9 mouse cellular contexts compared by ENCODE assay signal in genomic region chr6:81660478-81661395, GRCm38 (mm10).
A peak's percentile ranks its signal among the peaks of the same experiment; 100 is the strongest.
DNase-seq lines count a peak whose midpoint lies in the region; ATAC-seq and TF ChIP-seq lines count a peak whose summit lies in the region.
"Had no signal": no experiment of that assay in that cellular context is flagged by ENCODE, and none has a peak within 500 bp of the region (broad histone marks: within the 10 kb centered on the region; RNA-seq: fewer than 3 reads in every experiment).

No protein-coding gene starts in this region.

- ATAC-seq in forebrain, embryonic 14.5 days = peak; percentile 81
- peak; percentile 89 for ATAC-seq in neural tube, embryonic 14.5 days (ENCODE audit: low read depth)

- no peak overlapping the region for H3K9ac ChIP-seq in forebrain, embryonic 14.5 days (ENCODE audit: low read length)
- H3K9ac ChIP-seq in neural tube, embryonic 14.5 days (replicated peaks; ENCODE audit: low read depth, low read length) = 0 out of 2 replicates have a peak overlapping the region, but pooled peaks have one; percentile 1
- H3K9ac ChIP-seq: lung, embryonic 15.5 days had no signal

- peak overlapping the region; percentile 65 for H3K27ac ChIP-seq in forebrain, embryonic 14.5 days (ENCODE audit: low read depth, low read length)
- peak overlapping the region; percentile 88 for H3K27ac ChIP-seq in layer of hippocampus, adult 2 months
- H3K27ac ChIP-seq in neural tube, embryonic 14.5 days (ENCODE audit: low read depth, low read length) = peak overlapping the region; percentile 34; the same call in 1 of the 2 replicates
- H3K27ac ChIP-seq: lung, embryonic 15.5 days had no signal

- no peaks in the 10 kb centered on the region for H3K27me3 ChIP-seq in forebrain, embryonic 14.5 days (replicated peaks; ENCODE audit: control insufficient read depth, insufficient read depth, low read length)
- no peaks in the 10 kb centered on the region for H3K27me3 ChIP-seq in neural tube, embryonic 14.5 days (ENCODE audit: control insufficient read depth, insufficient read depth, low read length)
- H3K27me3 ChIP-seq: lung, embryonic 15.5 days had no signal

- peak overlapping the region; percentile 8; the same call in 1 of the 2 replicates for H3K4me3 ChIP-seq in forebrain, embryonic 14.5 days (ENCODE audit: low read depth, low read length)
- H3K4me3 ChIP-seq in layer of hippocampus, adult 2 months = peak overlapping the region; percentile 26; the same call in 1 of the 2 replicates
- no peak overlapping the region for H3K4me3 ChIP-seq in neural tube, embryonic 14.5 days (ENCODE audit: low read depth, low read length)
- H3K4me3 ChIP-seq: lung, embryonic 15.5 days had no signal

- no peak for TF ChIP-seq CTCF in layer of hippocampus, adult 2 months (conservative IDR thresholded peaks at IDR 0.05)

- H3K4me1 ChIP-seq in forebrain, embryonic 14.5 days (ENCODE audit: control insufficient read depth, insufficient read depth, low read length) = peaks cover 3% of the 10 kb centered on the region; the same call in 1 of the 2 replicates
- no peaks in the 10 kb centered on the region for H3K4me1 ChIP-seq in neural tube, embryonic 14.5 days (ENCODE audit: control insufficient read depth, insufficient read depth, low read length)
- H3K4me1 ChIP-seq: lung, embryonic 15.5 days had no signal

- DNase-seq in A20 (ENCODE audit: low read depth, low spot score) = peak; percentile 44
- DNase-seq in brain, adult 2 months (ENCODE audit: low read depth, low spot score) = peak; percentile 67
- DNase-seq in forebrain, embryonic 14.5 days (ENCODE audit: low spot score) = peak; percentile 69
- peak; percentile 35 to 67 for DNase-seq in layer of hippocampus, adult 2 months (ENCODE audit: low spot score in 2 of 2)
- no peak for DNase-seq in spleen, postnatal 36 days (ENCODE audit: low spot score in 2 of 2)
- DNase-seq in kidney, adult 11 months = no peak
- no peak for DNase-seq in gastrocnemius, adult 8-10 months (ENCODE audit: low spot score in 2 of 2)

- H3K4me2 ChIP-seq in forebrain, embryonic 14.5 days (ENCODE audit: low read length) = peak overlapping the region; percentile 37
- 0 out of 2 replicates have a peak overlapping the region, but pooled peaks have one; percentile 16 for H3K4me2 ChIP-seq in neural tube, embryonic 14.5 days (ENCODE audit: low read depth, low read length)
- H3K4me2 ChIP-seq: lung, embryonic 15.5 days had no signal

- H3K36me3 ChIP-seq in forebrain, embryonic 14.5 days (ENCODE audit: control insufficient read depth, insufficient read depth, low read length) = no peaks in the 10 kb centered on the region
- H3K36me3 ChIP-seq in neural tube, embryonic 14.5 days (ENCODE audit: control insufficient read depth, insufficient read depth, low read length) = no peaks in the 10 kb centered on the region
- H3K36me3 ChIP-seq: lung, embryonic 15.5 days had no signal

- WGBS in forebrain, embryonic 14.5 days = 22% methylated on average over 17 of the region's 17 CpGs
- WGBS in neural tube, embryonic 14.5 days = 26% methylated on average over 17 of the region's 17 CpGs

- no peaks in the 10 kb centered on the region for H3K9me3 ChIP-seq in forebrain, embryonic 14.5 days (replicated peaks; ENCODE audit: control insufficient read depth, low read length)
- no peaks in the 10 kb centered on the region for H3K9me3 ChIP-seq in neural tube, embryonic 14.5 days (ENCODE audit: control insufficient read depth, low read length)
- H3K9me3 ChIP-seq: lung, embryonic 15.5 days had no signal

Comparison
In these comparisons a context has a peak if more than half of its experiments do, and no peak if none do; other contexts are left out.
1. DNase-seq: peak in A20 (single experiment), brain, adult 2 months (single experiment), forebrain, embryonic 14.5 days (single experiment) and layer of hippocampus, adult 2 months (2 of 2); none in spleen, postnatal 36 days (0 of 2), kidney, adult 11 months (single experiment) and gastrocnemius, adult 8-10 months (0 of 2).
2. H3K27ac ChIP-seq: peak in every context shown above with its lines; median percentile 88 in layer of hippocampus, adult 2 months; 65 in forebrain, embryonic 14.5 days; 34 in neural tube, embryonic 14.5 days.